Mouse (Mus musculus) midbrain, postnatal 0 days (tissue): Measurements from ENCODE around the gene Egfr. TPM values are rescaled to one million over a fixed set of nuclear protein-coding genes. Genes with fewer than 3 reads are reported as not detected.

ENCODE experiments used
- ATAC-seq: fragments of 200-750 bp; cut with Nextera tagmentation; 2 replicates; pipeline ENCODE4 v1.8.0; 2017; ENCODE audit warnings: moderate number of reproducible peaks, mild to moderate bottlenecking, moderate TSS enrichment, moderate library complexity; ENCODE audit not compliant: low FRiP score
- DNase-seq: peaks from one replicate; pipeline ENCODE4 v3.0.0-alpha.2; 2015; ENCODE audit warnings: low spot score
- H3K27ac ChIP-seq: fragments of 300-500 bp; sonication (generic); 2 replicates; pipeline ENCODE4 v1.5.1; 2014; ENCODE audit warnings: low read depth, mild to moderate bottlenecking, low read length, mixed read lengths
- H3K27me3 ChIP-seq: fragments of 300-500 bp; sonication (generic); 2 replicates; pipeline ENCODE4 v1.6.1; 2014; ENCODE audit warnings: low read length, control low read depth, mixed read lengths; ENCODE audit not compliant: insufficient read depth
- H3K36me3 ChIP-seq: fragments of 300-500 bp; sonication (generic); 2 replicates; pipeline ENCODE4 v1.6.1; 2014; ENCODE audit warnings: low read length, control low read depth, mixed read lengths; ENCODE audit not compliant: insufficient read depth
- H3K4me1 ChIP-seq: fragments of 300-500 bp; sonication (generic); 2 replicates; pipeline ENCODE4 v1.6.1; 2014; ENCODE audit warnings: mild to moderate bottlenecking, control low read depth, antibody characterized with exemption, low read length, mixed read lengths; ENCODE audit not compliant: insufficient read depth
- H3K4me2 ChIP-seq: fragments of 300-500 bp; sonication (generic); 2 replicates; pipeline ENCODE4 v1.6.1; 2014; ENCODE audit warnings: low read depth, mild to moderate bottlenecking, low read length, mixed read lengths; ENCODE audit not compliant: poor library complexity, severe bottlenecking
- H3K4me3 ChIP-seq: fragments of 300-500 bp; sonication (generic); 2 replicates; pipeline ENCODE4 v1.5.1; 2014; ENCODE audit warnings: low read depth, mild to moderate bottlenecking, low read length, moderate library complexity
- H3K9ac ChIP-seq: fragments of 300-500 bp; sonication (generic); replicated peaks from 2 replicates; pipeline ENCODE4 v1.6.1; 2014; ENCODE audit warnings: mild to moderate bottlenecking, low read length, moderate library complexity, mixed read lengths; ENCODE audit not compliant: poor library complexity, severe bottlenecking
- H3K9me3 ChIP-seq: fragments of 300-500 bp; sonication (generic); 2 replicates; pipeline ENCODE4 v1.6.1; 2016; ENCODE audit warnings: low read length, control low read depth
- CTCF ChIP-seq: IDR thresholded peaks from 2 replicates; pipeline ENCODE4 v1.5.1; 2016; ENCODE audit warnings: antibody characterized with exemption, mild to moderate bottlenecking
- WGBS: fragments of 180-500 bp; shearing (Covaris S2); extraction: QIAGEN DNeasy Blood & Tissue Kit; methylation state at CpG from one replicate; pipeline ENCODE4 v1.1.7; 2014; 5-methylcytosine and 5-hydroxymethylcytosine counted together
- polyA plus RNA-seq: library from polyadenylated mRNA; unstranded; fragments of >200 nt; fragmentation: Nextera tagmentation; extraction: Ambion mirVana; gene quantifications from 2 replicates; pipeline ENCODE4 v1.2.1, GENCODE M21; 2015
- total RNA-seq: library from RNA; depleted of rRNA; stranded (reverse); fragments of >200 nt; gene quantifications from 2 replicates; pipeline ENCODE4 v1.2.3, GENCODE M21; 2014

The Egfr gene
- total and polyA plus RNA-seq, 2 experiments from 2014 or later, result 10.7 to 19.3 TPM

GRCm38 (mm10) chr11:16886152-16886551 is 134.1 kb downstream of the Egfr start:
- H3K9ac ChIP-seq, result no peak overlapping the region
- ATAC-seq, result no peak
- H3K9me3 ChIP-seq, result no peaks in the 10 kb centered on the region
- 80% methylated on average over 6 of the region's 6 CpGs for WGBS
- DNase-seq, result peak; percentile 59
- H3K4me2 ChIP-seq, result no peak overlapping the region
- H3K27ac ChIP-seq, result no peak overlapping the region
- no peak overlapping the region for H3K4me3 ChIP-seq
- TF ChIP-seq CTCF, result no peak
- no peaks in the 10 kb centered on the region for H3K27me3 ChIP-seq
- no peaks in the 10 kb centered on the region for H3K4me1 ChIP-seq
- H3K36me3 ChIP-seq, result no peaks in the 10 kb centered on the region

GRCm38 (mm10) chr11:16888086-16888485 is 136.1 kb downstream of the Egfr start:
- H3K4me3 ChIP-seq, result no peak overlapping the region
- no peak for DNase-seq
- TF ChIP-seq CTCF, result no peak

GRCm38 (mm10) chr11:16895441-16896356 is 143.7 kb downstream of the Egfr start:
- Histone ChIP-seq H3K9me3 (no peaks in the 10 kb centered on the region), H3K4me3 (no peak overlapping the region), H3K27me3 (no peaks in the 10 kb centered on the region), H3K4me1 (no peaks in the 10 kb centered on the region), H3K9ac (no peak overlapping the region), H3K4me2 (no peak overlapping the region), H3K27ac (no peak overlapping the region), H3K36me3 (no peaks in the 10 kb centered on the region)
- 79% methylated on average over 13 of the region's 13 CpGs for WGBS
- no peak for TF ChIP-seq CTCF
- ATAC-seq (no peak), DNase-seq (no peak)

More at GRCm38 (mm10) chr11:16888086-16888485, 136.1 kb downstream of the Egfr start:
- Histone ChIP-seq H3K4me2 (no peak overlapping the region), H3K9ac (no peak overlapping the region), H3K27ac (no peak overlapping the region), H3K27me3 (no peaks in the 10 kb centered on the region), H3K4me1 (no peaks in the 10 kb centered on the region), H3K36me3 (no peaks in the 10 kb centered on the region), H3K9me3 (no peaks in the 10 kb centered on the region)
- no peak for ATAC-seq

DNA sequence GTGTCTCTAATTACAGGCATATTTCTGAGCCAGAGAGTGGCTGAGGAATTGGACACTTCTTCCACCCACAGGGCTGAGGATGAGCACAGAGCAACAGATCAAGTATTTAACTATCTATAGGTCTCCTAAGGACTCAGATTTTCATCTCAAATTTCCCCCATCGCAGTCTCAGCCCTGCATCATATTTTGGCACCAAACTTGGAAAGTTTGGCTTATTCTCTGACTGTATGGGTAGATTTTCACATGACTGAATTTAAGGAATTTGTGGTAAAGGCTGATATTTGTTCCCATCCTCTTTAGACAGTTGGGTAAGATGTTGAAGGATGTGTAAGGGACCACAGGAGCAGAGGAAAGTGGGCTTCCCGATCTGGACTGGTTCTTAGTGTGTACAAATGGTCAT is 145.7 kb downstream of the Egfr start:
- Histone ChIP-seq H3K9ac (no peak overlapping the region), H3K4me1 (no peaks in the 10 kb centered on the region), H3K36me3 (no peaks in the 10 kb centered on the region), H3K4me3 (no peak overlapping the region), H3K27ac (no peak overlapping the region), H3K9me3 (no peaks in the 10 kb centered on the region), H3K27me3 (no peaks in the 10 kb centered on the region), H3K4me2 (no peak overlapping the region)
- WGBS, result 93% methylated on average over 2 of the region's 2 CpGs
- DNase-seq (no peak), ATAC-seq (no peak)
- no peak for TF ChIP-seq CTCF

DNA sequence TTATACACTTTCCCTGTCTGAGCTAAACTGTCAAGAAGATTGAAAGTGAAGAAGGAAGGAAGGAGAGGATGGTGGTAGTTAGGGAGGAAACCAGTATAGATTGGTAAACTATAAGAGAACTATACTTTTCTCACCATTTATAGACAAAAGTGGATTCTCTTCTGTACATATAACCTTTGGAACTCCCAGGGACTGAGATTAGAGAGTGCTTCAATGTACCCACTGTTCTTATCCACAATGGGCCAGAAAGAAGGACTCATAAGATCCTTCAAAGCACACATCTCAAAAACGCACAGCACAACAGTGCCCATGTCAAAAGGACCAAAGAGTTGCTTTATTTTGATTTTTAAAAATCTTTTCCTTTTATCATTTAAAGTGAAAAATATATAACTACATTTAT is 148.2 kb downstream of the Egfr start:
- H3K36me3 ChIP-seq, result no peaks in the 10 kb centered on the region
- no peak for ATAC-seq
- no peaks in the 10 kb centered on the region for H3K9me3 ChIP-seq
- H3K4me2 ChIP-seq, result no peak overlapping the region
- H3K4me1 ChIP-seq, result no peaks in the 10 kb centered on the region
- TF ChIP-seq CTCF, result no peak
- H3K4me3 ChIP-seq, result no peak overlapping the region
- WGBS, result 90% methylated on average over 1 of the region's 1 CpGs
- H3K27me3 ChIP-seq, result no peaks in the 10 kb centered on the region
- no peak overlapping the region for H3K27ac ChIP-seq
- no peak overlapping the region for H3K9ac ChIP-seq
- no peak for DNase-seq

GRCm38 (mm10) chr11:16900653-16901416 is 148.8 kb downstream of the Egfr start:
- Histone ChIP-seq H3K36me3 (no peaks in the 10 kb centered on the region), H3K4me2 (no peak overlapping the region), H3K9ac (no peak overlapping the region), H3K4me1 (no peaks in the 10 kb centered on the region), H3K27me3 (no peaks in the 10 kb centered on the region), H3K4me3 (no peak overlapping the region), H3K27ac (no peak overlapping the region), H3K9me3 (no peaks in the 10 kb centered on the region)
- DNase-seq (no peak), ATAC-seq (no peak)
- 89% methylated on average over 8 of the region's 8 CpGs for WGBS
- no peak for TF ChIP-seq CTCF
